Mouse (Mus musculus): Measurements from ENCODE around the gene Ddx20.

Ddx20 gene

GRCm38 (mm10) chr3:105687324-105688060 lies at the start of gene Ddx20:
Gene Ddx20, minus strand, starts transcription at chr3:105687574.
- DNase-seq, result peak; percentile 98

- DNase-seq, result no peak
These were observed 49.7 kb upstream of the Ddx20 start for GRCm38 (mm10) chr3:105737070-105737469.

GRCm38 (mm10) chr3:105736148-105736547 lies 48.8 kb upstream of the Ddx20 start:
- DNase-seq, result no peak

GRCm38 (mm10) chr3:105735285-105735684 lies 47.9 kb upstream of the Ddx20 start:
- no peak for DNase-seq

- DNase-seq, result peak; percentile 34
These were observed 46.2 kb upstream of the Ddx20 start for GRCm38 (mm10) chr3:105733538-105733937.

- no peak for DNase-seq
These were observed 45.0 kb upstream of the Ddx20 start for GRCm38 (mm10) chr3:105732360-105732759.

GRCm38 (mm10) chr3:105726037-105726436 lies 38.7 kb upstream of the Ddx20 start:
- DNase-seq, result peak; percentile 75

GRCm38 (mm10) chr3:105722510-105722909 lies 35.1 kb upstream of the Ddx20 start:
- no peak for DNase-seq

GRCm38 (mm10) chr3:105721681-105722201 lies 34.4 kb upstream of the Ddx20 start:
- DNase-seq, result no peak

GRCm38 (mm10) chr3:105720514-105720913 lies 33.1 kb upstream of the Ddx20 start:
- DNase-seq, result no peak

- DNase-seq, result no peak
These were observed 32.6 kb upstream of the Ddx20 start for GRCm38 (mm10) chr3:105719979-105720378.

GRCm38 (mm10) chr3:105718746-105719145 lies 31.4 kb upstream of the Ddx20 start:
- no peak for DNase-seq

GRCm38 (mm10) chr3:105717856-105718555 lies 30.6 kb upstream of the Ddx20 start:
- no peak for DNase-seq

GRCm38 (mm10) chr3:105716353-105717000 lies 29.1 kb upstream of the Ddx20 start:
- no peak for DNase-seq

GRCm38 (mm10) chr3:105714820-105715167 lies 27.4 kb upstream of the Ddx20 start:
- DNase-seq, result no peak

- no peak for DNase-seq
These were observed 26.9 kb upstream of the Ddx20 start for GRCm38 (mm10) chr3:105714091-105714819.

- DNase-seq, result no peak
These were observed 25.5 kb upstream of the Ddx20 start for GRCm38 (mm10) chr3:105712827-105713226.

GRCm38 (mm10) chr3:105711741-105712140 lies 24.4 kb upstream of the Ddx20 start:
- DNase-seq, result peak; percentile 68

GRCm38 (mm10) chr3:105710246-105710645 lies 22.9 kb upstream of the Ddx20 start:
- DNase-seq, result peak; percentile 55

GRCm38 (mm10) chr3:105707590-105707989 lies 20.2 kb upstream of the Ddx20 start:
- DNase-seq, result no peak

GRCm38 (mm10) chr3:105706366-105707020 lies 19.1 kb upstream of the Ddx20 start:
- DNase-seq, result peak; percentile 78

- no peak for DNase-seq
These were observed 18.2 kb upstream of the Ddx20 start for GRCm38 (mm10) chr3:105705561-105705960.
